Mouse (Mus musculus): Measurements from ENCODE around the gene Itpkb.
"Not testable (repeated sequence)": the region's sequence is repeated elsewhere in the genome, so short reads cannot be mapped to it uniquely, and the experiment has no call there.

Gene Itpkb

GRCm38 (mm10) chr1:180367045-180367619 lies 36.8 kb downstream of the Itpkb start:
- no peak for DNase-seq (ENCODE audit: low read depth, low spot score)

GRCm38 (mm10) chr1:180367626-180368025 lies 37.3 kb downstream of the Itpkb start:
- no peak for DNase-seq (ENCODE audit: low read depth, low spot score)

- no peak for DNase-seq (ENCODE audit: low read depth, low spot score)
Measured at GRCm38 (mm10) chr1:180368112-180368511, 37.8 kb downstream of the Itpkb start.

GRCm38 (mm10) chr1:180368646-180369045 lies 38.4 kb downstream of the Itpkb start:
- no peak for DNase-seq (ENCODE audit: low read depth, low spot score)

- DNase-seq (ENCODE audit: low read depth, low spot score) = no peak
Measured at GRCm38 (mm10) chr1:180370858-180371652, 40.8 kb downstream of the Itpkb start.

GRCm38 (mm10) chr1:180372258-180372657 lies 42.0 kb downstream of the Itpkb start:
- not testable (repeated sequence) for DNase-seq (ENCODE audit: low read depth, low spot score)

- DNase-seq (ENCODE audit: low read depth, low spot score) = no peak
Measured at GRCm38 (mm10) chr1:180376598-180376997, 46.3 kb downstream of the Itpkb start.

- DNase-seq (ENCODE audit: low read depth, low spot score) = no peak
Measured at GRCm38 (mm10) chr1:180379559-180379958, 49.3 kb downstream of the Itpkb start.

- no peak for DNase-seq (ENCODE audit: low read depth, low spot score)
Measured at GRCm38 (mm10) chr1:180382358-180382757, 52.1 kb downstream of the Itpkb start.

- no peak for DNase-seq (ENCODE audit: low read depth, low spot score)
Measured at GRCm38 (mm10) chr1:180383884-180384283, 53.6 kb downstream of the Itpkb start.

- DNase-seq (ENCODE audit: low read depth, low spot score) = peak; percentile 76
Measured at GRCm38 (mm10) chr1:180384486-180384885, 54.2 kb downstream of the Itpkb start.

- peak; percentile 15 for DNase-seq (ENCODE audit: low read depth, low spot score)
Measured at GRCm38 (mm10) chr1:180385308-180385707, 55.0 kb downstream of the Itpkb start.

GRCm38 (mm10) chr1:180386951-180387749 lies 56.9 kb downstream of the Itpkb start:
- peak; percentile 100 for DNase-seq (ENCODE audit: low read depth, low spot score)

GRCm38 (mm10) chr1:180387750-180388480 lies 57.6 kb downstream of the Itpkb start:
- no peak for DNase-seq (ENCODE audit: low read depth, low spot score)

GRCm38 (mm10) chr1:180388481-180388880 lies 58.2 kb downstream of the Itpkb start:
- no peak for DNase-seq (ENCODE audit: low read depth, low spot score)

GRCm38 (mm10) chr1:180389213-180389760 lies 59.0 kb downstream of the Itpkb start:
- DNase-seq (ENCODE audit: low read depth, low spot score) = not testable (repeated sequence)

- no peak for DNase-seq (ENCODE audit: low read depth, low spot score)
Measured at GRCm38 (mm10) chr1:180390321-180390731, 60.0 kb downstream of the Itpkb start.

GRCm38 (mm10) chr1:180390746-180391574 lies 60.7 kb downstream of the Itpkb start:
- peak; percentile 74 for DNase-seq (ENCODE audit: low read depth, low spot score)

- DNase-seq (ENCODE audit: low read depth, low spot score) = no peak
Measured at GRCm38 (mm10) chr1:180391575-180391945, 61.3 kb downstream of the Itpkb start.

- DNase-seq (ENCODE audit: low read depth, low spot score) = no peak
Measured at GRCm38 (mm10) chr1:180392137-180392798, 62.0 kb downstream of the Itpkb start.
